Mouse (Mus musculus) liver, adult 2 months (tissue): ENCODE measurements around the gene C2cd5. TPM values are rescaled to one million over a fixed set of nuclear protein-coding genes. Genes with fewer than 3 reads are reported as not detected.
A peak's percentile ranks its signal among the peaks of the same experiment; 100 is the strongest.

Source experiments
- DNase-seq: peaks from one replicate; pipeline ENCODE4 v3.0.0-alpha.2; 2011; ENCODE audit warnings: low read depth, low spot score; ENCODE audit errors: extremely low read depth
- H3K27ac ChIP-seq: fragments of 200-500 bp; replicated peaks from 2 replicates; pipeline ENCODE4 v1.5.1; 2012; ENCODE audit warnings: low read depth, mild to moderate bottlenecking, control low read depth, inconsistent platforms, low read length; ENCODE audit not compliant: insufficient read depth
- H3K27me3 ChIP-seq: fragments of 200-500 bp; 2 replicates; pipeline ENCODE4 v1.6.1; 2012; ENCODE audit warnings: mild to moderate bottlenecking, moderate library complexity, low read length, inconsistent platforms; ENCODE audit not compliant: control insufficient read depth, insufficient read depth
- H3K36me3 ChIP-seq: fragments of 200-500 bp; 2 replicates; pipeline ENCODE4 v1.6.1; 2012; ENCODE audit warnings: low read length, inconsistent platforms; ENCODE audit not compliant: control insufficient read depth, insufficient read depth
- H3K4me1 ChIP-seq: fragments of 200-500 bp; 2 replicates; pipeline ENCODE4 v1.6.1; 2011; ENCODE audit warnings: low read length; ENCODE audit not compliant: control insufficient read depth, insufficient read depth
- H3K4me3 ChIP-seq: fragments of 200-500 bp; 2 replicates; pipeline ENCODE4 v1.5.1; 2011; ENCODE audit warnings: low read depth, mild to moderate bottlenecking, control low read depth, low read length, moderate library complexity; ENCODE audit not compliant: insufficient read depth
- H3K79me2 ChIP-seq: fragments of 200-500 bp; 2 replicates; pipeline ENCODE4 v1.6.1; 2012; ENCODE audit warnings: inconsistent platforms, mild to moderate bottlenecking, low read length, moderate library complexity; ENCODE audit not compliant: control insufficient read depth, insufficient read depth
- H3K9ac ChIP-seq: fragments of 200-500 bp; 2 replicates; pipeline ENCODE4 v1.6.1; 2012; ENCODE audit warnings: low read depth, mild to moderate bottlenecking, control low read depth, inconsistent platforms, low read length
- CTCF ChIP-seq: fragments of 200-500 bp; IDR thresholded peaks from 2 replicates; pipeline ENCODE4 v1.5.1; 2011; ENCODE audit warnings: low read depth, low read length, control low read depth
- POLR2A ChIP-seq: fragments of 200-500 bp; IDR thresholded peaks from 2 replicates; pipeline ENCODE4 v1.6.1; 2011; ENCODE audit warnings: low read length, control low read depth; ENCODE audit not compliant: insufficient read depth; ENCODE audit errors: extremely low read depth
- WGBS: fragments of 180-500 bp; shearing (Covaris S2); methylation state at CpG from one replicate; pipeline ENCODE4 v1.1.7; 2018; 5-methylcytosine and 5-hydroxymethylcytosine counted together
- polyA plus RNA-seq: library from polyadenylated mRNA; depleted of rRNA; stranded (reverse); fragments of >200 nt; gene quantifications from 2 replicates; pipeline ENCODE4 v1.2.3, GENCODE M21; 2012
- total RNA-seq: library from RNA; depleted of rRNA; stranded (reverse); fragments of >200 nt; gene quantifications from 2 replicates; pipeline ENCODE4 v1.2.3, GENCODE M21; 2014

C2cd5 gene
- total and polyA plus RNA-seq, 2 experiments: 3.2 to 4.1 TPM

- no peak for DNase-seq
- no peaks in the 10 kb centered on the region for H3K36me3 ChIP-seq
- 92% methylated on average over 7 of the region's 7 CpGs for WGBS
- H3K27me3 ChIP-seq: no peaks in the 10 kb centered on the region
- no peak overlapping the region for H3K4me3 ChIP-seq
- no peak overlapping the region for H3K27ac ChIP-seq
- peaks cover 2% of the 10 kb centered on the region; the same call in 1 of the 2 replicates for H3K4me1 ChIP-seq
- TF ChIP-seq POLR2A (no peak), CTCF (no peak)
- H3K79me2 ChIP-seq: no peaks in the 10 kb centered on the region
- no peak overlapping the region for H3K9ac ChIP-seq
Observed at GRCm38 (mm10) chr6:143129466-143129865, 29.5 kb upstream of the C2cd5 start.

- no peaks in the 10 kb centered on the region for H3K27me3 ChIP-seq
- H3K4me1 ChIP-seq: no peaks in the 10 kb centered on the region
- H3K79me2 ChIP-seq: no peaks in the 10 kb centered on the region
- no peaks in the 10 kb centered on the region for H3K36me3 ChIP-seq
- no peak overlapping the region for H3K9ac ChIP-seq
- H3K27ac ChIP-seq: no peak overlapping the region
- TF ChIP-seq CTCF (no peak), POLR2A (no peak)
- H3K4me3 ChIP-seq: no peak overlapping the region
- DNase-seq: no peak
Observed at GRCm38 (mm10) chr6:143125721-143126120, 25.8 kb upstream of the C2cd5 start.

GRCm38 (mm10) chr6:143119325-143119724 lies 19.4 kb upstream of the C2cd5 start:
- H3K36me3 ChIP-seq: no peaks in the 10 kb centered on the region
- H3K79me2 ChIP-seq: no peaks in the 10 kb centered on the region
- H3K9ac ChIP-seq: no peak overlapping the region
- no peak for DNase-seq
- no peaks in the 10 kb centered on the region for H3K27me3 ChIP-seq
- WGBS: 96% methylated on average over 6 of the region's 6 CpGs
- H3K27ac ChIP-seq: no peak overlapping the region
- TF ChIP-seq POLR2A: no peak
- no peak for TF ChIP-seq CTCF
- H3K4me1 ChIP-seq: peaks cover 3% of the 10 kb centered on the region; the same call in 1 of the 2 replicates
- no peak overlapping the region for H3K4me3 ChIP-seq

GRCm38 (mm10) chr6:143116779-143117178 lies 16.8 kb upstream of the C2cd5 start:
- no peak for DNase-seq
- no peak for TF ChIP-seq CTCF
- TF ChIP-seq POLR2A: no peak
- Histone ChIP-seq H3K79me2 (no peaks in the 10 kb centered on the region), H3K36me3 (no peaks in the 10 kb centered on the region), H3K27me3 (no peaks in the 10 kb centered on the region), H3K27ac (no peak overlapping the region), H3K4me1 (peaks cover 3% of the 10 kb centered on the region; the same call in 1 of the 2 replicates), H3K9ac (no peak overlapping the region), H3K4me3 (no peak overlapping the region)
- 81% methylated on average over 6 of the region's 6 CpGs for WGBS

- Histone ChIP-seq H3K27me3 (no peaks in the 10 kb centered on the region), H3K4me3 (no peak overlapping the region), H3K27ac (no peak overlapping the region), H3K36me3 (no peaks in the 10 kb centered on the region), H3K9ac (no peak overlapping the region), H3K4me1 (peaks cover 3% of the 10 kb centered on the region; the same call in 1 of the 2 replicates), H3K79me2 (no peaks in the 10 kb centered on the region)
- no peak for DNase-seq
- 62% methylated on average over 5 of the region's 5 CpGs for WGBS
- TF ChIP-seq CTCF: no peak
- no peak for TF ChIP-seq POLR2A
Observed at GRCm38 (mm10) chr6:143115505-143115904, 15.6 kb upstream of the C2cd5 start.

- Histone ChIP-seq H3K4me1 (peaks cover 3% of the 10 kb centered on the region; the same call in 1 of the 2 replicates), H3K79me2 (no peaks in the 10 kb centered on the region), H3K4me3 (no peak overlapping the region), H3K27me3 (no peaks in the 10 kb centered on the region), H3K27ac (peak overlapping the region; percentile 4; the same call in 1 of the 2 replicates), H3K36me3 (no peaks in the 10 kb centered on the region), H3K9ac (no peak overlapping the region)
- WGBS: 26% methylated on average over 9 of the region's 9 CpGs
- TF ChIP-seq POLR2A (no peak), CTCF (no peak)
- DNase-seq: peak; percentile 48
Observed at GRCm38 (mm10) chr6:143115011-143115445, 15.1 kb upstream of the C2cd5 start.
